Mouse (Mus musculus) lung, embryonic 16.5 days (tissue): ENCODE measurements around the gene Acly. TPM values are rescaled to one million over a fixed set of nuclear protein-coding genes. Genes with fewer than 3 reads are reported as not detected.
A peak's percentile ranks its signal among the peaks of the same experiment; 100 is the strongest.

ENCODE experiments used
- ATAC-seq: fragments of 200-750 bp; cut with Nextera tagmentation; 2 replicates; pipeline ENCODE4 v1.8.0; 2017; ENCODE audit warnings: low read depth, mild to moderate bottlenecking, moderate library complexity
- H3K27ac ChIP-seq: fragments of 300-500 bp; sonication (generic); 2 replicates; pipeline ENCODE4 v1.5.1; 2014; ENCODE audit warnings: mild to moderate bottlenecking, control low read depth, low read length
- H3K27me3 ChIP-seq: fragments of 300-500 bp; sonication (generic); 2 replicates; pipeline ENCODE4 v1.6.1; 2014; ENCODE audit warnings: low read depth, low read length, mixed read lengths; ENCODE audit not compliant: control insufficient read depth, insufficient read depth
- H3K36me3 ChIP-seq: fragments of 300-500 bp; sonication (generic); 2 replicates; pipeline ENCODE4 v1.6.1; 2014; ENCODE audit warnings: low read length; ENCODE audit not compliant: control insufficient read depth, insufficient read depth
- H3K4me1 ChIP-seq: fragments of 300-500 bp; sonication (generic); replicated peaks from 2 replicates; pipeline ENCODE4 v1.6.1; 2014; ENCODE audit warnings: low read length, mixed read lengths; ENCODE audit not compliant: control insufficient read depth, insufficient read depth
- H3K4me2 ChIP-seq: fragments of 300-500 bp; sonication (generic); 2 replicates; pipeline ENCODE4 v1.6.1; 2014; ENCODE audit warnings: low read depth, low read length, control low read depth
- H3K4me3 ChIP-seq: fragments of 300-500 bp; sonication (generic); 2 replicates; pipeline ENCODE4 v1.5.1; 2014; ENCODE audit warnings: mild to moderate bottlenecking, low read length, control low read depth
- H3K9ac ChIP-seq: fragments of 300-500 bp; sonication (generic); 2 replicates; pipeline ENCODE4 v1.6.1; 2014; ENCODE audit warnings: low read length, control low read depth
- H3K9me3 ChIP-seq: fragments of 300-500 bp; sonication (generic); 2 replicates; pipeline ENCODE4 v1.6.1; 2016; ENCODE audit warnings: low read length; ENCODE audit not compliant: control insufficient read depth
- WGBS: fragments of 180-500 bp; shearing (Covaris S2); extraction: QIAGEN DNeasy Blood & Tissue Kit; methylation state at CpG from one replicate; pipeline ENCODE4 v1.1.7; 2014; 5-methylcytosine and 5-hydroxymethylcytosine counted together
- polyA plus RNA-seq: library from polyadenylated mRNA; unstranded; fragments of >200 nt; fragmentation: Nextera tagmentation; extraction: Ambion mirVana; gene quantifications from 2 replicates; pipeline ENCODE4 v1.2.1, GENCODE M21; 2015

The Acly gene
- 150 and 155 TPM in 2 replicates for polyA plus RNA-seq

DNA sequence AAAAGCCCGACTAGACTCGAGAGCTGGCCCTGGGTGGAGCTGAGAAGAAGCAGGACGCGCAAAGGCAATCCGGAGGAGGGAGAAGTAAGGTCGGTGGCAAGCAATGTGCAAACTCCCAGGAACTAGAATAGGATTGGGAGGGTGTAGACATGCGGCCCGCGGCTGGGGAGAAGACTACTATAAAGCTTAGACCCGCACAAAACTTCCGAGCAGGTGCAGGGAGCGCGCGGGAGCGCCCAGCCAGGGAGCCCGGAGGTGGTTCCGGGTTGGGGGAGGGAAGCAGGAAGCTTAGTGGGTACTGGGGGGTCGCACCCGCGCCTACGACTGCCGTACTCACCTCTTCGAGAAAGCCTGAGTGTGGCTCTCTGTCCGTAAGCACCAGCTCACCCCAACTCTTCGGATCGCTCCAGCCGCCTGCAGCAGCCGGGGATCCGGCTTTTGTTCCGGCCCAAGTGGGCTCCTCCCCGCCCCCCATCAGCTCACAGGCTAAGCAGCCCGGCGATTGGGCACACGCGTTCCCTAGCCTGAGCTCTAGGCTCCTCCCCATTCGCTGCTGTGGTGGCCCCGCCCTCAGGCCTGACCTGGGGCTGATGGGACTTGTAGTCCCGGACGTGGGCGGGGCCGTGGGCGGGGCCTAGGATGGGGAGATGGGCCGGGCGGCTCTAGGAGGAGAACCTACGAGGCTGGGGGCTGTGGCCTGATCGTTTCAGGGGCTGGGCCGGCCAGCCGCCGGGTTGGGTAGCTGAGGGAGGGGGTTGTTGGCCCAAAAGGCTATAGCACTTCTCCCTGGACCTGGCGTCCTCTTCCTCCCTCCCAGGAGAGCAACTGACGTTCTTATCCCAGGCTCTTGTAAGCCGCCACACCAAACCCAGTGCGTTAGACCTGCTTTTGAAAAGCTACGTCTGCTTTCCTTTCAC lies at the start of gene Acly:
TSS of gene Acly (minus strand) at position 543 of the 917 bp plus-strand sequence.
- peak within 1 kb of the TSS; percentile 83 for H3K27ac ChIP-seq
- peaks cover 7% of the 10 kb centered on the region for H3K36me3 ChIP-seq
- peaks cover 28% of the 10 kb centered on the region for H3K4me1 ChIP-seq
- H3K4me2 ChIP-seq: peak within 1 kb of the TSS; percentile 93
- no peaks in the 10 kb centered on the region for H3K27me3 ChIP-seq
- H3K9ac ChIP-seq: peak within 1 kb of the TSS; percentile 77
- WGBS: under 1% methylated on average over 54 of the region's 54 CpGs
- peak; percentile 99 for ATAC-seq
- H3K9me3 ChIP-seq: no peaks in the 10 kb centered on the region
- peak within 1 kb of the TSS; percentile 73 for H3K4me3 ChIP-seq

DNA sequence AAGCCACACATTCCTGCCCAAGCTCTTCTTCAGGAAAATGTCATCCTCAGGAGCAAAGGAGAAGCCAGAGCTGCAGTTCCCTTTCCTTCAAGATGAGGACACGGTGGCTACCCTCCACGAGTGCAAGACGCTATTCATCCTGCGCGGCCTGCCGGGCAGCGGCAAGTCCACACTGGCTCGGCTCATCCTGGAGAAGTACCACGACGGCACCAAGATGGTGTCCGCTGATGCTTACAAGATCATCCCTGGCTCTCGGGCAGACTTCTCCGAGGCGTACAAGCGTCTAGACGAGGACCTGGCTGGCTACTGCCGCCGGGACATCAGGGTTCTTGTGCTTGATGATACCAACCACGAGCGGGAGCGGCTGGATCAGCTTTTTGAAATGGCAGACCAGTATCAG lies 48.5 kb upstream of the Acly start:
- Histone ChIP-seq H3K4me1 (peaks cover 11% of the 10 kb centered on the region), H3K36me3 (peaks cover 10% of the 10 kb centered on the region), H3K27ac (no peak overlapping the region), H3K4me3 (no peak overlapping the region), H3K9me3 (0 out of 2 replicates have a peak, but pooled peaks cover 2% of the 10 kb centered on the region), H3K4me2 (no peak overlapping the region), H3K27me3 (no peaks in the 10 kb centered on the region; the same call in 1 of the 2 replicates), H3K9ac (no peak overlapping the region)
- WGBS: 63% methylated on average over 21 of the region's 21 CpGs
- no peak for ATAC-seq

DNA sequence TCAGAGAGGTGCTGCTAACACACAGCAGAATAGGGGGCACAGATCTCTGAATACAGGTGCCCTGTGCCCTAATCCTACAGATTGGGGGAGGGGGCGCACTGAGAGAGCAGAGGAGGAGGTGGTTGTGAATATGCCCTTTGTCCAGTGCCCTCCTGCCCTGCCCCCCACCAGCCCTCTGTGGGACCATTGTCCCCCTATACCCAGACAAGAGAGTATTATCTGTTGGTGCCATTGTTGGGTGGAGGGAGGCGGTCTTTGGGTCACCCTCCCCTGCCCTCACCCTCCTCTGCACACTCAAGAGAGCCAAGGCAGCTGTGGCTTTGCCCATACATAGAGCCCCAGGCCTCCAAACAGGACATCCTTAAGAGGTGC lies 47.7 kb upstream of the Acly start:
- Histone ChIP-seq H3K27ac (peak overlapping the region; percentile 77), H3K4me2 (peak overlapping the region; percentile 60), H3K36me3 (peaks cover 6% of the 10 kb centered on the region; the same call in 1 of the 2 replicates), H3K4me1 (peaks cover 19% of the 10 kb centered on the region), H3K27me3 (peaks cover 3% of the 10 kb centered on the region), H3K9ac (peak overlapping the region; percentile 81), H3K9me3 (0 out of 2 replicates have a peak, but pooled peaks cover 2% of the 10 kb centered on the region), H3K4me3 (peak overlapping the region; percentile 82)
- 40% methylated on average over 2 of the region's 2 CpGs for WGBS
- no peak for ATAC-seq

DNA sequence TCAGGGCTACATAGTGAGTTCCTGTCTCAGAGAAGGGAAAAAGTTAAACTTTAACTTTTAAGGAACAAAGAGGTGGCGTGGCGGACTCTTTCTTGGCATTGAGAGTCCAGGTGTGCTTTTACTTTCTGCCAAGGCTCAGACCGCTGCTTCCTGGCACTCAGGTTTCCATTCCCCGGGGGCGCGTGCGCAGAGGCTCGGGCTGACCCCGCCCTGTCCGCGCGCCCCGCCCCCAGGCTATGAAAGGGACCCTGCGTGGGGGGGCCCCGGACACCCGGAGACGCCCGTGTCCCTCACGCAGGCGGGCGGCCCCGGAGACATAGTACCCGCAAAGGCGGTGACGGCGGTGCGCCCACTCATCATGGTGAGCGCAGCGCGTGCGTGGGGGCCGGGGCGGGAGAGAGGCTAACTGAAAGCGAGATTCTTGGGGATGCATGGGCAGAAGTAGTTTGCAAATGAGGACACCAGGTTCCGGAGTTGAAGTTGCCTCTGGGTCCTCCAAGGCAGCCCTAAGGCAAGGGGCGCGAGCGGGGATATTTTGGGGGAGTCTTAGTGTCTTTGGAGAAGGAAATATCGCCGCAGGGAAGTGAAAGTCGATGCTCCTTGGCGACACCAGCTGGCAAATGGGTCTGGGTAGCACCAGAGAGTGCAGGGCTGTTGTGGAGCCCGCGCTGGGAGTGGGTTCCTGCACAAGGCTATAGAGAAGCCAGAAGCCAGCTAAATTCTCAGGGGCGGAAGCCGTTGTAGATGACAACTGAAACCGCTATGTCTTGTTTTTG lies 47.1 kb upstream of the Acly start, which contains the start of gene Cnp:
TSS of gene Cnp (plus strand) at position 197 of the 776 bp plus-strand sequence.
- Histone ChIP-seq H3K36me3 (peaks cover 6% of the 10 kb centered on the region; the same call in 1 of the 2 replicates), H3K4me1 (peaks cover 19% of the 10 kb centered on the region), H3K9ac (peak within 1 kb of the TSS; percentile 81), H3K27ac (peak within 1 kb of the TSS; percentile 77), H3K4me3 (peak within 1 kb of the TSS; percentile 82), H3K9me3 (0 out of 2 replicates have a peak, but pooled peaks cover 2% of the 10 kb centered on the region), H3K27me3 (peaks cover 3% of the 10 kb centered on the region), H3K4me2 (peak within 1 kb of the TSS; percentile 60)
- ATAC-seq: peak; percentile 89
- WGBS: under 1% methylated on average over 47 of the region's 47 CpGs

DNA sequence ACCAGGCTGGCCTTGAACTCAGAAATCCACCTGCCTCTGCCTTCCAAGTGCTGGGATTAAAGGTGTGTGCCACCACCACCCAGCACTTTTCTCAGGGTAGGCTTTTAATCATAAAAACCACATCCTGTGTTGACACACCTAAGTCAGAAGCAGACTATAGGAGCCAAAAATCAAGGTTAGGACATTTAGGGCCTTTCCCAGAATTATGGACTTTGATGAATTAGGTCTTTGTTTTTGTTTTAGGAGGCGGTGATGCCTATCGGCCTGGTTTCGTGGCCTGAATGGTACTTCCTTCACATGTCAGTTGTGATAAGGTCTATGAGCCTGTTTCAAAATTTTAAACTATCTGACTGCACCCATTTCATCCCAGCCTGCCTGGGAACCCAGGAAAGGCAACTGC lies 46.4 kb upstream of the Acly start:
- Histone ChIP-seq H3K9ac (peak overlapping the region; percentile 81; the same call in 1 of the 2 replicates), H3K27me3 (peaks cover 3% of the 10 kb centered on the region), H3K4me1 (peaks cover 19% of the 10 kb centered on the region), H3K27ac (peak overlapping the region; percentile 77), H3K4me3 (peak overlapping the region; percentile 82), H3K9me3 (0 out of 2 replicates have a peak, but pooled peaks cover 2% of the 10 kb centered on the region), H3K4me2 (0 out of 2 replicates have a peak overlapping the region, but pooled peaks have one; percentile 60), H3K36me3 (peaks cover 2% of the 10 kb centered on the region; the same call in 1 of the 2 replicates)
- WGBS: 78% methylated on average over 3 of the region's 3 CpGs
- no peak for ATAC-seq

- H3K9ac ChIP-seq: peak overlapping the region; percentile 16; the same call in 1 of the 2 replicates
- H3K9me3 ChIP-seq: 0 out of 2 replicates have a peak, but pooled peaks cover 2% of the 10 kb centered on the region
- peaks cover 3% of the 10 kb centered on the region for H3K27me3 ChIP-seq
- no peak overlapping the region for H3K27ac ChIP-seq
- WGBS: 4% methylated on average over 16 of the region's 16 CpGs
- peaks cover 19% of the 10 kb centered on the region for H3K4me1 ChIP-seq
- no peak for ATAC-seq
- H3K4me3 ChIP-seq: peak overlapping the region; percentile 20
- H3K36me3 ChIP-seq: no peaks in the 10 kb centered on the region
- H3K4me2 ChIP-seq: peak overlapping the region; percentile 30
Measured at GRCm38 (mm10) chr11:100571202-100571567, 43.4 kb upstream of the Acly start.

DNA sequence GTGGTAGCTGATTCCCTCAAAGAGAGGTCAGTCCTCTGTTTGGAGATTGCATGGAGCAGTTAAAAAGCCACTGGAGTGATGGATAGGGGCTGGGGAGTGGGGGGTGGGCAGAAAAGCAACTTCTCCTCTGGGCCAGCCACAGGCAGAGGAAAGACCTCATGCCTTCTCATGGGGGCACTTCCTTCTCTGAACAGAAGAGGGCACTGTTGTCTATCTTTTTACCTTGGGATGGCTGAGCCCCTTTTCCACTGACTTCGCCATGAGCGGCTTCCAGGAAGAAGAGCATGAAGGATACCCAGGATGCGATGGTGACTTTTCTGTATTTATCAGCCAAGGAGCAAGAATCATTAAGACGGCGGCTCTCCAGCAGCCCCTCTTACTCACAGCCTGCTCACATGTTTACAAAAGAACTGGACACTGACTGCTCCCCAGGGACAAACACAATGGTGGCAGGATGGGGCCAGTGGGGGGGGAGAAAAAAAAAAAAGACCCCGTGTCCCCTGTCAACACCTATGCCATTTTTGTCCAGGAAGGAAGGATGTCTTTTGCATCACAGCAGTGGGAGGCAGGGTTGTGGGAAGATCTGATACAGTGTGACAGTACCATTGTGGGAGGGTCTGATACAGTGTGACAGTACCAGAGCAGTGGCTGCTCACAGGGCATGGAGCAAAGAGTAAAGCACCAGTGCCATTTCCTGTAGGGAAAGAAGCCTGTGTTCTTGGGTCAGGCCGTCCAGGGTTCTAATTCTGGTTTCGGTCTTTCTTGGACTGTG lies 42.8 kb upstream of the Acly start:
- 0 out of 2 replicates have a peak, but pooled peaks cover 2% of the 10 kb centered on the region for H3K9me3 ChIP-seq
- peak overlapping the region; percentile 16; the same call in 1 of the 2 replicates for H3K9ac ChIP-seq
- peaks cover 17% of the 10 kb centered on the region for H3K4me1 ChIP-seq
- peaks cover 3% of the 10 kb centered on the region for H3K27me3 ChIP-seq
- no peak overlapping the region for H3K27ac ChIP-seq
- H3K4me2 ChIP-seq: peak overlapping the region; percentile 30
- H3K36me3 ChIP-seq: no peaks in the 10 kb centered on the region
- peak overlapping the region; percentile 20 for H3K4me3 ChIP-seq
- ATAC-seq: peak; percentile 20; the same call in 1 of the 2 replicates
- 13% methylated on average over 8 of the region's 8 CpGs for WGBS

DNA sequence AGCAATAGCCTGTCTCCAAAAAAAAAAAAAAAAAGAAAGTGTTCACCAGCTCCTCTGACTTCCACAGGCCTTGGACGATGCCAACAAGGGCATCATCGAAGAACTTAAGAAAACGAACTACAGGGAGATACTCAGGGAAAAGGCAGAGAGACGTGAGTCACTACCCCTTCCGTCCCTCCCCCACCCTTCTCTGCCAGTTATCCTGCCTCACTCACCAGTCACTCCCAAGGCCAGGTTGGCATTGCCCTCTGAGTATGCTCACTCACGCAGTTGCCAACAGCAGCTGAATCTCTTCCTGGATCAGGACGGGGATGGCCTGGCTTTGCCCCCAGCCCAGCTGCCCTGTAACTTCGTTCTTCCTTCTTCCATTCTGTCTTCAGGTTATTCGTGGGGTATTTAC lies 42.0 kb upstream of the Acly start:
- 0 out of 2 replicates have a peak, but pooled peaks cover 2% of the 10 kb centered on the region for H3K9me3 ChIP-seq
- 55% methylated on average over 9 of the region's 9 CpGs for WGBS
- H3K4me1 ChIP-seq: peaks cover 13% of the 10 kb centered on the region; the same call in 1 of the 2 replicates
- H3K4me3 ChIP-seq: no peak overlapping the region
- peaks cover 3% of the 10 kb centered on the region for H3K27me3 ChIP-seq
- no peaks in the 10 kb centered on the region for H3K36me3 ChIP-seq
- no peak overlapping the region for H3K27ac ChIP-seq
- H3K9ac ChIP-seq: no peak overlapping the region
- H3K4me2 ChIP-seq: no peak overlapping the region
- ATAC-seq: no peak
